Mouse (Mus musculus) forebrain, embryonic 16.5 days (tissue): ENCODE data around the gene Tmprss7. TPM values are rescaled to one million over a fixed set of nuclear protein-coding genes. Genes with fewer than 3 reads are reported as not detected.

ENCODE experiments used
- ATAC-seq: fragments of 200-750 bp; cut with Nextera tagmentation; 2 replicates; pipeline ENCODE4 v1.8.0; 2017; ENCODE audit warnings: mild to moderate bottlenecking, moderate library complexity
- H3K27ac ChIP-seq: fragments of 300-500 bp; sonication (generic); 2 replicates; pipeline ENCODE4 v1.5.1; 2014; ENCODE audit warnings: low read length, control low read depth
- H3K27me3 ChIP-seq: fragments of 300-500 bp; sonication (generic); replicated peaks from 2 replicates; pipeline ENCODE4 v1.6.1; 2014; ENCODE audit warnings: low read length; ENCODE audit not compliant: control insufficient read depth, insufficient read depth
- H3K36me3 ChIP-seq: fragments of 300-500 bp; sonication (generic); 2 replicates; pipeline ENCODE4 v1.6.1; 2014; ENCODE audit not compliant: control insufficient read depth, insufficient read depth
- H3K4me1 ChIP-seq: fragments of 300-500 bp; sonication (generic); replicated peaks from 2 replicates; pipeline ENCODE4 v1.6.1; 2014; ENCODE audit warnings: low read length; ENCODE audit not compliant: control insufficient read depth, insufficient read depth
- H3K4me2 ChIP-seq: fragments of 300-500 bp; sonication (generic); 2 replicates; pipeline ENCODE4 v1.6.1; 2014; ENCODE audit warnings: mild to moderate bottlenecking, low read length, control low read depth
- H3K4me3 ChIP-seq: fragments of 300-500 bp; sonication (generic); replicated peaks from 2 replicates; pipeline ENCODE4 v1.5.1; 2014; ENCODE audit warnings: mild to moderate bottlenecking, low read length, control low read depth
- H3K9ac ChIP-seq: fragments of 300-500 bp; sonication (generic); replicated peaks from 2 replicates; pipeline ENCODE4 v1.6.1; 2014; ENCODE audit warnings: low read depth, low read length, control low read depth
- H3K9me3 ChIP-seq: fragments of 300-500 bp; sonication (generic); 2 replicates; pipeline ENCODE4 v1.6.1; 2016; ENCODE audit warnings: low read length; ENCODE audit not compliant: control insufficient read depth
- WGBS: fragments of 180-500 bp; shearing (Covaris S2); extraction: QIAGEN DNeasy Blood & Tissue Kit; methylation state at CpG from one replicate; pipeline ENCODE4 v1.1.7; 2014; 5-methylcytosine and 5-hydroxymethylcytosine counted together
- polyA plus RNA-seq: library from polyadenylated mRNA; unstranded; fragments of >200 nt; fragmentation: Nextera tagmentation; extraction: Ambion mirVana; gene quantifications from 2 replicates; pipeline ENCODE4 v1.2.1, GENCODE M21; 2015

The Tmprss7 gene
- polyA plus RNA-seq, 1 experiment from 2014 or later, result 0.75 TPM

GRCm38 (mm10) chr16:45644380-45644779, 49.1 kb downstream of the Tmprss7 start:
- Histone ChIP-seq H3K4me1 (no peaks in the 10 kb centered on the region), H3K36me3 (no peaks in the 10 kb centered on the region), H3K9ac (no peak overlapping the region), H3K4me2 (no peak overlapping the region), H3K27me3 (no peaks in the 10 kb centered on the region), H3K27ac (no peak overlapping the region), H3K9me3 (no peaks in the 10 kb centered on the region), H3K4me3 (no peak overlapping the region)
- 83% methylated on average over 6 of the region's 6 CpGs for whole genome bisulfite sequencing
- no peak for ATAC-seq

- Histone ChIP-seq H3K4me2 (no peak overlapping the region), H3K9ac (no peak overlapping the region), H3K9me3 (no peaks in the 10 kb centered on the region), H3K4me3 (no peak overlapping the region), H3K27ac (no peak overlapping the region), H3K4me1 (no peaks in the 10 kb centered on the region), H3K27me3 (no peaks in the 10 kb centered on the region), H3K36me3 (no peaks in the 10 kb centered on the region)
- no peak for ATAC-seq
- WGBS, result 92% methylated on average over 3 of the region's 3 CpGs
Measured at GRCm38 (mm10) chr16:45643944-45644343, 49.5 kb downstream of the Tmprss7 start.

- Histone ChIP-seq H3K4me1 (no peaks in the 10 kb centered on the region), H3K36me3 (no peaks in the 10 kb centered on the region), H3K27me3 (no peaks in the 10 kb centered on the region), H3K4me3 (no peak overlapping the region), H3K27ac (no peak overlapping the region), H3K9ac (no peak overlapping the region), H3K9me3 (no peaks in the 10 kb centered on the region), H3K4me2 (no peak overlapping the region)
- no peak for ATAC-seq
- WGBS, result 74% methylated on average over 3 of the region's 3 CpGs
Measured at GRCm38 (mm10) chr16:45641301-45641700, 52.2 kb downstream of the Tmprss7 start.

GRCm38 (mm10) chr16:45640070-45640762, 53.2 kb downstream of the Tmprss7 start:
- Histone ChIP-seq H3K27me3 (no peaks in the 10 kb centered on the region), H3K9me3 (no peaks in the 10 kb centered on the region), H3K4me2 (no peak overlapping the region), H3K36me3 (no peaks in the 10 kb centered on the region), H3K4me1 (no peaks in the 10 kb centered on the region), H3K27ac (no peak overlapping the region), H3K4me3 (no peak overlapping the region), H3K9ac (no peak overlapping the region)
- no peak for ATAC-seq
- WGBS, result 82% methylated on average over 10 of the region's 10 CpGs

DNA sequence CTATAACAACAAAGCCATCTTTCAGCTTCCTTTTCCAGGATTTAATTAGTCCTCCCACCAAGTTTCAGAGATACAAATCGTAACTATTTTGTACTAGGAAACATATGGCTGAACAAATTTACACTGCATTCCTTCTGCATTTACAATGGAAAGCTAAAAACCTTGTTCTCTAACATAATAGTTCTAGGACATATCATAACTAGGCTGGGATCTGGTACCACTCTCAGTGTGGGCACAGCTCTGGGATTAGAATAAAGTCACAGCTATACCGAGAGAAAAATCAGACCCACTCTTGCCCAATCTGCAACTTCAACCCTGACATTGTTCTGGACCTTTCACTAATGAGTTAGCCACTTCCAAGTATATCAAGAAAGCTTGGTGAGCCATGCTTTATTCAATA, 57.6 kb downstream of the Tmprss7 start:
- H3K36me3 ChIP-seq, result no peaks in the 10 kb centered on the region

GRCm38 (mm10) chr16:45632420-45632819, 61.0 kb downstream of the Tmprss7 start:
- no peaks in the 10 kb centered on the region for H3K9me3 ChIP-seq
- H3K36me3 ChIP-seq, result no peaks in the 10 kb centered on the region
- 89% methylated on average over 4 of the region's 4 CpGs for whole genome bisulfite sequencing
- H3K27me3 ChIP-seq, result no peaks in the 10 kb centered on the region
- no peak for ATAC-seq
- no peak overlapping the region for H3K9ac ChIP-seq
- H3K27ac ChIP-seq, result no peak overlapping the region
- no peak overlapping the region for H3K4me3 ChIP-seq
- no peaks in the 10 kb centered on the region for H3K4me1 ChIP-seq
- no peak overlapping the region for H3K4me2 ChIP-seq

More for the DNA sequence above, 57.6 kb downstream of the Tmprss7 start:
- no peaks in the 10 kb centered on the region for H3K9me3 ChIP-seq
- ATAC-seq, result no peak
- no peaks in the 10 kb centered on the region for H3K4me1 ChIP-seq
- no peak overlapping the region for H3K4me3 ChIP-seq
- H3K4me2 ChIP-seq, result no peak overlapping the region
- H3K27me3 ChIP-seq, result no peaks in the 10 kb centered on the region
- no peak overlapping the region for H3K9ac ChIP-seq
- WGBS, result 87% methylated on average over 2 of the region's 2 CpGs
- no peak overlapping the region for H3K27ac ChIP-seq

DNA sequence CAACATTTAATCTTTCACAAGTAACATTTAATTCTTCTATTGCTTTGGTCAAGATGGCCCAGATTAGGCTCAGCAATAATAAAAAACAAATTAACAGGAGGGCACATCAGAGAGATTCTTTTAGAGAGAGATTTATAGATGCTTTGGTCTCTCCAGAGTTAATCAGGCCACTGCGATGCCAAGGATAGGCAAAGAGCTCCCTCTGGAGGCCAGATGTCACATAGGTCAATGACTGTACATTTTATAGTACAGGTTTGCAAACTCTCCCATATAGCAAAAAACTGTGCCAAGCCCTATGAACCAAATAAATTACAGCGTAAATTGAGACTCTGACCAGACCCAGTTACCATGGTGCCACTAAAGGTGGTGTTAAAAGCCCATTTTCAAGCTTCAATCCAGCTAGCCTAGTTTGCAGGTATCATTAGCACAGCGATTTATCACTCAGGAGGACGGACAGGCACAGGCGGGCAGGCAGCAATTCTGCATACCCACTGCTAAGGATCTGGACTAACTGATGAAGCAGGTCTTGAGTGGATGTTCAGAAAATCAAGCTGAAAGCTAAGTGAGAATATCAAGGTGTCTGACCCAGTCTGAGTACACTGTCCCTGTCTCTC, 63.0 kb downstream of the Tmprss7 start:
- WGBS, result 60% methylated on average over 5 of the region's 5 CpGs
- Histone ChIP-seq H3K36me3 (no peaks in the 10 kb centered on the region), H3K4me2 (no peak overlapping the region), H3K9me3 (no peaks in the 10 kb centered on the region), H3K4me1 (no peaks in the 10 kb centered on the region), H3K9ac (no peak overlapping the region), H3K27ac (no peak overlapping the region), H3K4me3 (no peak overlapping the region), H3K27me3 (no peaks in the 10 kb centered on the region)
- ATAC-seq, result peak; percentile 89

DNA sequence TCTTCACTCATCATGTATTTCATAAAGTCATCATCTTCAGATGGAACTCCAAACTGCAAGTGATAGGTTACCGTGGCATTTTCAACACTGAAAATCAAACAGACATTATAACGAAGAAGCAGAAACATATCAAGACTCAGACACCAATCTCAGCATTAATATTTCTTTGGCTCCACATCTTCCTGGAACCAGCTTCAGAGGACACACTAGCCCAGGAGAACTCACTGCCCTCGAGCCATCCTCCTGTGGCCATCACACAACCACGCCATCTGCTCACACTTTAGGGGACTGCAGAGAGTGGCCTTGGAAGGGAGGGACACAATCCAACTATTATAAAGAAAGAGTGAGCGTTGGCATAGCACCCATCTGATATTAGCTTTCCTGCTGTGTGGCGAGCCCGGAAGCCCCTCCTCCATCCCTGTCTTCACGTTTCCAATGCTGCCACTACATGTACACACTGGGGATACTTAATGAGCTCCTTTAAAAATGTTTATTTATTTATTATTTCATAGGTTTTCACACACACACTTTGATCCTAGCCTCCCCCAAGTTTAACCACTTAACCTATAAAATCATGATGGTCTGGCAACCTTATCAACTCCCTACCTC, 63.9 kb downstream of the Tmprss7 start:
- no peaks in the 10 kb centered on the region for H3K9me3 ChIP-seq
- WGBS, result 81% methylated on average over 8 of the region's 8 CpGs
- no peak overlapping the region for H3K27ac ChIP-seq
- H3K4me3 ChIP-seq, result no peak overlapping the region
- H3K4me1 ChIP-seq, result no peaks in the 10 kb centered on the region
- no peak overlapping the region for H3K9ac ChIP-seq
- no peak; the same call in 1 of the 2 replicates for ATAC-seq
- H3K4me2 ChIP-seq, result no peak overlapping the region
- H3K36me3 ChIP-seq, result no peaks in the 10 kb centered on the region
- H3K27me3 ChIP-seq, result no peaks in the 10 kb centered on the region

- no peak for ATAC-seq
- no peaks in the 10 kb centered on the region for H3K4me1 ChIP-seq
- H3K9ac ChIP-seq, result no peak overlapping the region
- H3K4me2 ChIP-seq, result no peak overlapping the region
- 93% methylated on average over 2 of the region's 2 CpGs for WGBS
- H3K9me3 ChIP-seq, result no peaks in the 10 kb centered on the region
- no peaks in the 10 kb centered on the region for H3K36me3 ChIP-seq
- no peak overlapping the region for H3K27ac ChIP-seq
- no peaks in the 10 kb centered on the region for H3K27me3 ChIP-seq
- H3K4me3 ChIP-seq, result no peak overlapping the region
Measured at GRCm38 (mm10) chr16:45625342-45625741, 68.1 kb downstream of the Tmprss7 start.
